ENCODE assay signal across 25 mouse cellular contexts in the genomic region with DNA sequence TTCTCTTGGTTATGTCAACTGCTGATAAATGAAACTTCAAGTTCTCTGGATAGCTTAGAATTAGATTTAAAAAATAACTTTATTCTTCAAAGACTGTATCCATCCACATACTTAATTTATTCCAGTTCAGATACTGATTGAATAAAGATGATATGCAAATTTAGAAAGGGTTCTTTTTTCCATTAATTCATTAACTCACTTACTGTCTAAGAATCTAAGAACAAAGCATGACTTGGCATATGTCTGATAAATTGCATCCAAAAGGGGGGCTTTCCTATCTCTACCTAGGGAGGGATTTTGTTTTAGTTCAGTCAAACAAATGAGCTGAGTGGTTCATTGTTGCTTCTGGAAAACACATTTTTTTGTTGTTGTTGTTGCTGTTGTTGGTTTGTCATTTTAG. TPM values are rescaled to one million over a fixed set of nuclear protein-coding genes. Genes with fewer than 3 reads are reported as not detected.
"Had no signal": no experiment of that assay in that cellular context is flagged by ENCODE, and none has a peak within 500 bp of the region (broad histone marks: within the 10 kb centered on the region; RNA-seq: fewer than 3 reads in every experiment).

No protein-coding gene starts in this region.

- H3K4me3 ChIP-seq: kidney, embryonic 15.5 days; left cerebral cortex, adult 2 months; limb, embryonic 12.5 days; limb, embryonic 15.5 days; megakaryocyte, embryonic 14.5 days; midbrain, embryonic 10.5 days; midbrain, embryonic 13.5 days had no signal

- H3K9me3 ChIP-seq: kidney, embryonic 15.5 days; limb, embryonic 12.5 days; limb, embryonic 15.5 days; megakaryocyte, embryonic 14.5 days; midbrain, embryonic 10.5 days; midbrain, embryonic 13.5 days had no signal

- H3K4me1 ChIP-seq: kidney, embryonic 15.5 days; limb, embryonic 12.5 days; limb, embryonic 15.5 days; midbrain, embryonic 10.5 days; midbrain, embryonic 13.5 days had no signal

- ATAC-seq: liver, postnatal 0 days; lung, postnatal 0 days; midbrain, embryonic 13.5 days had no signal

- DNase-seq: kidney, adult 8-10 months; kidney, postnatal 10 days; kidney, postnatal 36 days; layer of hippocampus, postnatal 36 days; left cerebral cortex, postnatal 4 days; liver, postnatal 0 days; lung, embryonic 14.5 days; lung, postnatal 36 days; thymus, adult 18-20 months; thymus, postnatal 36 days had no signal

- H3K9ac ChIP-seq: kidney, embryonic 15.5 days; limb, embryonic 12.5 days; limb, embryonic 15.5 days; liver, embryonic 14.5 days; liver, postnatal 0 days; lung, embryonic 14.5 days; midbrain, embryonic 13.5 days had no signal

- H3K4me2 ChIP-seq: kidney, embryonic 15.5 days; limb, embryonic 12.5 days; limb, embryonic 15.5 days; liver, embryonic 11.5 days; lung, embryonic 14.5 days; midbrain, embryonic 13.5 days had no signal

- H3K27ac ChIP-seq: kidney, embryonic 15.5 days; left cerebral cortex, adult 2 months; limb, embryonic 12.5 days; limb, embryonic 15.5 days; liver, embryonic 14.5 days; midbrain, embryonic 10.5 days; midbrain, embryonic 13.5 days had no signal

- H3K36me3 ChIP-seq: kidney, embryonic 15.5 days; limb, embryonic 12.5 days; limb, embryonic 15.5 days; midbrain, embryonic 10.5 days; midbrain, embryonic 13.5 days had no signal

- H3K27me3 ChIP-seq: limb, embryonic 12.5 days; limb, embryonic 15.5 days; midbrain, embryonic 13.5 days had no signal

RNA-seq across cellular contexts. Expression of a gene that starts 5.8 kb away (rescaled TPM):
- polyA plus RNA-seq: kidney, embryonic 15.5 days; limb, embryonic 12.5 days; limb, embryonic 15.5 days; liver, embryonic 11.5 days; liver, embryonic 14.5 days; liver, postnatal 0 days; lung, embryonic 14.5 days; lung, postnatal 0 days; midbrain, embryonic 10.5 days; neural tube, embryonic 11.5 days; small intestine, adult 2 months; spleen, adult 2 months; stomach, embryonic 16.5 days; urinary bladder, adult 2 months had no signal

RNA-seq across cellular contexts. Expression of a gene that starts 10.0 kb away (rescaled TPM):
- polyA plus RNA-seq: limb, embryonic 12.5 days; limb, embryonic 15.5 days; liver, embryonic 11.5 days; liver, embryonic 14.5 days; liver, postnatal 0 days; lung, embryonic 14.5 days; midbrain, embryonic 10.5 days; midbrain, embryonic 13.5 days; small intestine, adult 2 months; stomach, embryonic 16.5 days; urinary bladder, adult 2 months had no signal
